Mouse (Mus musculus) thymus, adult 2 months (tissue): ENCODE results near the gene Trim15.

ENCODE experiments used
- CTCF ChIP-seq: fragments of 200-500 bp; IDR thresholded peaks from 2 replicates; pipeline ENCODE4 v1.5.1; 2012; ENCODE audit warnings: mild to moderate bottlenecking, control low read depth, low read length, moderate library complexity, borderline replicate concordance; ENCODE audit not compliant: control insufficient read depth, poor library complexity, insufficient read depth; ENCODE audit errors: extremely low read depth
- POLR2A ChIP-seq: fragments of 200-500 bp; IDR thresholded peaks from 2 replicates; pipeline ENCODE4 v1.6.1; 2012; ENCODE audit warnings: mild to moderate bottlenecking, low read length, control low read depth, moderate library complexity; ENCODE audit not compliant: control insufficient read depth, poor library complexity, insufficient read depth; ENCODE audit errors: extremely low read depth

GRCm38 (mm10) chr17:36909802-36910201, 42.8 kb upstream of the Trim15 start:
- TF ChIP-seq CTCF (no peak), POLR2A (no peak)
